Mouse (Mus musculus) CD4-positive helper T cell, adult 2 months (primary cell): ENCODE data around the gene Zfp90.
A peak's percentile ranks its signal among the peaks of the same experiment; 100 is the strongest.
"Not testable (repeated sequence)": the region's sequence is repeated elsewhere in the genome, so short reads cannot be mapped to it uniquely, and the experiment has no call there.

ENCODE experiments used
- DNase-seq: peaks from one replicate; pipeline ENCODE4 v3.0.0-alpha.2; 2012; ENCODE audit warnings: low read depth, missing footprints, low spot score

The Zfp90 gene

GRCm38 (mm10) chr8:106415182-106415971 lies at the start of gene Zfp90:
TSS of gene Zfp90 (plus strand) at chr8:106415327.
- peak; percentile 86 for DNase-seq

- no peak for DNase-seq
Observed at GRCm38 (mm10) chr8:106368501-106368900, 46.6 kb upstream of the Zfp90 start.

- no peak for DNase-seq
Observed at GRCm38 (mm10) chr8:106369069-106369468, 46.1 kb upstream of the Zfp90 start.

- no peak for DNase-seq
Observed at GRCm38 (mm10) chr8:106375957-106376356, 39.2 kb upstream of the Zfp90 start.

- no peak for DNase-seq
Observed at GRCm38 (mm10) chr8:106376862-106377261, 38.3 kb upstream of the Zfp90 start.

- DNase-seq: no peak
Observed at GRCm38 (mm10) chr8:106378501-106379048, 36.6 kb upstream of the Zfp90 start.

- peak; percentile 17 for DNase-seq
Observed at GRCm38 (mm10) chr8:106379357-106379756, 35.8 kb upstream of the Zfp90 start.

- DNase-seq: no peak
Observed at GRCm38 (mm10) chr8:106381026-106381425, 34.1 kb upstream of the Zfp90 start.

- no peak for DNase-seq
Observed at GRCm38 (mm10) chr8:106387801-106388415, 27.2 kb upstream of the Zfp90 start.

GRCm38 (mm10) chr8:106394493-106394892 lies 20.6 kb upstream of the Zfp90 start:
- no peak for DNase-seq

- DNase-seq: no peak
Observed at GRCm38 (mm10) chr8:106399694-106400093, 15.4 kb upstream of the Zfp90 start.

- DNase-seq: no peak
Observed at GRCm38 (mm10) chr8:106400181-106400580, 14.9 kb upstream of the Zfp90 start.

- no peak for DNase-seq
Observed at GRCm38 (mm10) chr8:106403246-106403933, 11.7 kb upstream of the Zfp90 start.

GRCm38 (mm10) chr8:106404825-106405224 lies 10.3 kb upstream of the Zfp90 start:
- no peak for DNase-seq

- no peak for DNase-seq
Observed at GRCm38 (mm10) chr8:106405810-106406209, 9.3 kb upstream of the Zfp90 start.

GRCm38 (mm10) chr8:106410055-106410454 lies 5.1 kb upstream of the Zfp90 start:
- DNase-seq: no peak

- DNase-seq: no peak
Observed at GRCm38 (mm10) chr8:106410564-106410963, 4.6 kb upstream of the Zfp90 start.

- peak; percentile 48 for DNase-seq
Observed at GRCm38 (mm10) chr8:106411783-106412451, 3.2 kb upstream of the Zfp90 start.

GRCm38 (mm10) chr8:106417692-106418091 lies 2.6 kb downstream of the Zfp90 start:
- DNase-seq: no peak

- no peak for DNase-seq
Observed at GRCm38 (mm10) chr8:106431088-106431487, 16.0 kb downstream of the Zfp90 start.

- not testable (repeated sequence) for DNase-seq
Observed at GRCm38 (mm10) chr8:106431952-106432351, 16.8 kb downstream of the Zfp90 start.
